Mouse (Mus musculus): ENCODE measurements around the gene 9930104L06Rik. TPM values are rescaled to one million over a fixed set of nuclear protein-coding genes. Genes with fewer than 3 reads are reported as not detected.

Gene 9930104L06Rik
- 2.3 and 7.6 TPM in 2 replicates for polyA plus RNA-seq (2012; ENCODE audit: low replicate concordance)

GRCm38 (mm10) chr4:124936613-124937471, at the start of gene 9930104L06Rik:
TSS of gene 9930104L06Rik (plus strand) at chr4:124937048.

GRCm38 (mm10) chr4:124939211-124939610, 2.4 kb downstream of the 9930104L06Rik start, which contains the start of gene Cdca8:
TSS of gene Cdca8 (minus strand) at chr4:124939311.

GRCm38 (mm10) chr4:124985671-124986602, 49.1 kb downstream of the 9930104L06Rik start, which contains the start of gene Rspo1:
TSS of gene Rspo1 (plus strand) at chr4:124986430.

Other genes with a start within 250 kb of the 9930104L06Rik start
- gene Utp11, start 243.4 kb upstream of the 9930104L06Rik start, polyA plus RNA-seq (2012; ENCODE audit: low replicate concordance) = 1.2 and 7.8 TPM in 2 replicates
- gene Fhl3, start 236.3 kb upstream of the 9930104L06Rik start, polyA plus RNA-seq (2012; ENCODE audit: low replicate concordance) = 17.6 and 33.3 TPM in 2 replicates
- 20.3 and 20.4 TPM in 2 replicates for gene Sf3a3, start 222.3 kb upstream of the 9930104L06Rik start, polyA plus RNA-seq (2012; ENCODE audit: low replicate concordance)
- 17.0 and 19.0 TPM in 2 replicates for gene Inpp5b, start 195.2 kb upstream of the 9930104L06Rik start, polyA plus RNA-seq (2012; ENCODE audit: low replicate concordance)
- 9.3 and 10.7 TPM in 2 replicates for gene Mtf1, start 134.9 kb upstream of the 9930104L06Rik start, polyA plus RNA-seq (2012; ENCODE audit: low replicate concordance)
- 9.8 and 17.4 TPM in 2 replicates for gene Yrdc, start 86.4 kb upstream of the 9930104L06Rik start, polyA plus RNA-seq (2012; ENCODE audit: low replicate concordance)
- 9.1 and 20.3 TPM in 2 replicates for gene 1110065P20Rik, start 85.9 kb upstream of the 9930104L06Rik start, polyA plus RNA-seq (2012; ENCODE audit: low replicate concordance)
- 0.52 and 1.3 TPM in 2 replicates for gene Maneal, start 74.9 kb upstream of the 9930104L06Rik start, polyA plus RNA-seq (2012; ENCODE audit: low replicate concordance)
- gene Epha10, start 56.1 kb upstream of the 9930104L06Rik start, polyA plus RNA-seq (2012; ENCODE audit: low replicate concordance) = not detected in 2 replicates
- 17.1 and 23.0 TPM in 2 replicates for gene Cdca8, start 2.3 kb downstream of the 9930104L06Rik start, polyA plus RNA-seq (2012; ENCODE audit: low replicate concordance)
- 0.97 and 8.7 TPM in 2 replicates for gene Rspo1, start 49.4 kb downstream of the 9930104L06Rik start, polyA plus RNA-seq (2012; ENCODE audit: low replicate concordance)
- 11.4 and 25.1 TPM in 2 replicates for gene Gnl2, start 79.5 kb downstream of the 9930104L06Rik start, polyA plus RNA-seq (2012; ENCODE audit: low replicate concordance)
- gene Dnali1, start 128.7 kb downstream of the 9930104L06Rik start, polyA plus RNA-seq (2012; ENCODE audit: low replicate concordance) = not detected in 2 replicates
- gene Snip1, start 129.6 kb downstream of the 9930104L06Rik start, polyA plus RNA-seq (2012; ENCODE audit: low replicate concordance) = 18.6 and 30.8 TPM in 2 replicates
- 16.5 and 62.0 TPM in 2 replicates for gene Meaf6, start 148.1 kb downstream of the 9930104L06Rik start, polyA plus RNA-seq (2012; ENCODE audit: low replicate concordance)
- gene Zc3h12a, start 190.8 kb downstream of the 9930104L06Rik start, polyA plus RNA-seq (2012; ENCODE audit: low replicate concordance) = 46.0 and 88.8 TPM in 2 replicates

All from hematopoietic multipotent progenitor cell, adult 10-12 weeks (in vitro differentiated cells).